Mouse (Mus musculus): Measurements from ENCODE around the gene B3galnt1. TPM values are rescaled to one million over a fixed set of nuclear protein-coding genes. Genes with fewer than 3 reads are reported as not detected.

B3galnt1 gene
- 18.4 and 20.2 TPM in 2 replicates for polyA plus RNA-seq (2012; rRNA removed; ENCODE audit: low replicate concordance)

GRCm38 (mm10) chr3:69598261-69599165, at the start of gene B3galnt1:
Gene B3galnt1 (minus strand): TSS chr3:69598960.

Other genes starting within 250 kb of the B3galnt1 start
- gene Nmd3, start 123.0 kb upstream of the B3galnt1 start, polyA plus RNA-seq (2012; rRNA removed; ENCODE audit: low replicate concordance), result 21.8 and 49.5 TPM in 2 replicates

Measured in subcutaneous adipose tissue, adult 2 months (tissue).